Mouse (Mus musculus) midbrain, embryonic 13.5 days (tissue): Measurements from ENCODE around the gene Alkbh2. TPM values are rescaled to one million over a fixed set of nuclear protein-coding genes. Genes with fewer than 3 reads are reported as not detected.

Source experiments
- ATAC-seq: fragments of 200-750 bp; cut with Nextera tagmentation; 2 replicates; pipeline ENCODE4 v1.8.0; 2017; ENCODE audit warnings: mild to moderate bottlenecking, moderate TSS enrichment, moderate library complexity
- H3K27ac ChIP-seq: fragments of 300-500 bp; sonication (generic); 2 replicates; pipeline ENCODE4 v1.5.1; 2015; ENCODE audit warnings: inconsistent platforms, mild to moderate bottlenecking, moderate library complexity
- H3K27me3 ChIP-seq: fragments of 300-500 bp; sonication (generic); 2 replicates; pipeline ENCODE4 v1.6.1; 2015; ENCODE audit warnings: mild to moderate bottlenecking, inconsistent platforms
- H3K36me3 ChIP-seq: fragments of 300-500 bp; sonication (generic); 2 replicates; pipeline ENCODE4 v1.6.1; 2015; ENCODE audit warnings: mild to moderate bottlenecking, inconsistent platforms
- H3K4me1 ChIP-seq: fragments of 300-500 bp; sonication (generic); replicated peaks from 2 replicates; pipeline ENCODE4 v1.6.1; 2015; ENCODE audit warnings: inconsistent platforms
- H3K4me2 ChIP-seq: fragments of 300-500 bp; sonication (generic); replicated peaks from 2 replicates; pipeline ENCODE4 v1.6.1; 2015; ENCODE audit warnings: moderate library complexity, mild to moderate bottlenecking, inconsistent platforms
- H3K4me3 ChIP-seq: fragments of 300-500 bp; sonication (generic); replicated peaks from 2 replicates; pipeline ENCODE4 v1.5.1; 2015; ENCODE audit warnings: mild to moderate bottlenecking, inconsistent platforms
- H3K9ac ChIP-seq: fragments of 300-500 bp; sonication (generic); replicated peaks from 2 replicates; pipeline ENCODE4 v1.6.1; 2015; ENCODE audit warnings: mild to moderate bottlenecking, inconsistent platforms
- H3K9me3 ChIP-seq: fragments of 300-500 bp; sonication (generic); 2 replicates; pipeline ENCODE4 v1.6.1; 2016; ENCODE audit warnings: mild to moderate bottlenecking, inconsistent platforms
- WGBS: fragments of 180-500 bp; shearing (Covaris S2); methylation state at CpG from one replicate; pipeline ENCODE4 v1.1.7; 2015; 5-methylcytosine and 5-hydroxymethylcytosine counted together
- polyA plus RNA-seq: library from polyadenylated mRNA; unstranded; fragments of >200 nt; fragmentation: Nextera tagmentation; extraction: Ambion mirVana; gene quantifications from 2 replicates; pipeline ENCODE4 v1.2.1, GENCODE M21; 2015

Alkbh2 gene
- polyA plus RNA-seq, 1 experiment from 2014 or later: 6.0 TPM

DNA sequence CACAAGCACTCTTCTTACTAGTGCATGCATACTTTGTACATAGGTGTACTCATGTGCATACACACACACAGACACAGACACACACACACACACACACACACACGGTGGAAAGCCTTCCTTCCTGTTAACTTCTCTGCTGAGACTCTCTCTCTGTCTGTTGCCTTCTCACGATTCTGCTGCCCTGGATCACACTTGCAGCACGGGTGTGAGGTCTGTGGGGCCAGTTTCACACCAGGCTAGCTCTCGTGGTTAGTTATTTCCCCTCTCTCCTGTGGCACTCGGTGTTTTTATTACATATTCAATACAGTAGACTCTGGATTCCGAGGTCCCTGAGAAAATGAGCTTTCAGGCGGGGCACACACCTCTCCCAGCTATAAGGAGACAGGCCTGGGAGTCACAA, 11.4 kb downstream of the Alkbh2 start:
- 94% methylated on average over 7 of the region's 7 CpGs for WGBS
- Histone ChIP-seq H3K4me1 (no peaks in the 10 kb centered on the region), H3K4me2 (no peak overlapping the region), H3K27ac (no peak overlapping the region), H3K9ac (no peak overlapping the region), H3K36me3 (peaks cover 93% of the 10 kb centered on the region), H3K9me3 (no peaks in the 10 kb centered on the region), H3K27me3 (no peaks in the 10 kb centered on the region), H3K4me3 (no peak overlapping the region)
- ATAC-seq: no peak

DNA sequence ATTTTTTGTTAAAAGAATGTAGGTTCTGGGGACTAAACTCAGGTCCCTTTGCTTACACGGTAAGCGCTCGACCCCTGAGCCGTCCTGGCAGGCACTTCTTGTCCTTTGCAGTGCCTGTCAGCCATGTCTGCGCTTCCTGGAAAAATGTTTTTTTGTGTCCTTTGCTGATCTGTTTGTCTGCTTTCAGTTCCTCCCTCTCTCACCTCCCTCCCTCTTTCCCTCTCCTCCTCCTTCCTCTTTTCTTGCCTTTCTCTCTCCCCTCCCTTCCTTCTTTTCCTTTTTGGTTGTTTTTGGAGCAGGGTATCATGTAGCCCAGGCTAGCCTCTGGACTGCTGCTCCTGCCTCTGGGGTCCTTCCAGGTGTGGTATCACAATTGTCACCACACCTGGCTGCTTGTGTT, 13.0 kb downstream of the Alkbh2 start:
- no peaks in the 10 kb centered on the region for H3K9me3 ChIP-seq
- no peak overlapping the region for H3K4me3 ChIP-seq
- H3K27me3 ChIP-seq: no peaks in the 10 kb centered on the region
- H3K27ac ChIP-seq: no peak overlapping the region
- H3K9ac ChIP-seq: no peak overlapping the region
- H3K36me3 ChIP-seq: peaks cover 93% of the 10 kb centered on the region
- no peak overlapping the region for H3K4me2 ChIP-seq
- no peak for ATAC-seq
- 86% methylated on average over 5 of the region's 5 CpGs for WGBS
- no peaks in the 10 kb centered on the region for H3K4me1 ChIP-seq

DNA sequence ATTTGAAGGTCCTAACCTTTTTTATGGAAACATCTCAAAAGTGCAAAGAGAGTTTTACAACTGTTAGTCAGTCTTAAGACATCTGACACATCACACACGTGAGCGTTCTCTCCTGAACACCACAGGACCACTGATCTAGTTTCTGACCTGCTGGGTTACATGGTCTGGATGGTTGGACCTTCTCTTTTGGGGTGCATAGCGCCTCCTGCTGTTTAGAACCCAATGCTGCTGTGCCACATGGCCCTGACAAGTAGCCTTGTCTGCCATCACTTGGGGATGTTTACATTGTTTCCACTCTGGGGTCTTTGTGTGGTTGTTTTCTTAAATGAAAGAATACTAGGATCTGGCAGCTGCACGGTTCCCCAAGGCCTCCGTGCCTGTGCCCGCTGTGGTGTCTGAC, 14.7 kb downstream of the Alkbh2 start:
- H3K27me3 ChIP-seq: no peaks in the 10 kb centered on the region
- no peaks in the 10 kb centered on the region for H3K4me1 ChIP-seq
- H3K36me3 ChIP-seq: peaks cover 95% of the 10 kb centered on the region
- H3K9ac ChIP-seq: no peak overlapping the region
- H3K4me3 ChIP-seq: no peak overlapping the region
- no peak overlapping the region for H3K4me2 ChIP-seq
- no peaks in the 10 kb centered on the region for H3K9me3 ChIP-seq
- no peak overlapping the region for H3K27ac ChIP-seq
- WGBS: 89% methylated on average over 6 of the region's 6 CpGs
- ATAC-seq: no peak

DNA sequence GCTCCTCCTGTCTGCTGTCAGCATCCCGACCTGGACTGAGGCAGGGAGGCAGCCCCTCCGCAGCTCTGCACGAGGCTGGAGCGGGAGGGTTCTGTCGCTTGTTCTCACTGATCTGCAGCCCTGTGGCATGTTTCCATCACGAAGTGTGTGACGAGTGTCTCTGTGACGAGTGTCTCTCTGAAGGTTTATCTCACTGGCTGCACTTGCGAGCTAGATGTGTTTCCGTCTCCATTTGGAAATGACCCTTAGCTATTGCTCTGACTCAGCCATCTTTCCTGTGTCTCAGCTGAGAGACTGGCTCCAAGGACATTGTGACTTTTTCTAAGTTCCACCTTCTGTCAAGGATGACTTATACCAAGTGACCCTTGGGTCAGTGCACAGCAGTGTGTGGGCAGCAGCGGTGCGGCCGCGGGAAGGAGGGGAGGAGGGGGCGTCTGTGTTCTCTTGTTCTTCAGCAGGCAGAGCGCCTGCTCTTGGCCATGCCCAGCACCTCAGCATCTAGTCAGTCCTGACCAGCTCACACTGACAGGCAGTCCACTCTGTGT, 21.6 kb downstream of the Alkbh2 start:
- 88% methylated on average over 16 of the region's 16 CpGs for WGBS
- Histone ChIP-seq H3K9me3 (no peaks in the 10 kb centered on the region), H3K9ac (no peak overlapping the region), H3K36me3 (peaks cover 89% of the 10 kb centered on the region), H3K27me3 (no peaks in the 10 kb centered on the region), H3K27ac (no peak overlapping the region), H3K4me3 (no peak overlapping the region), H3K4me2 (no peak overlapping the region), H3K4me1 (peaks cover 6% of the 10 kb centered on the region)
- no peak for ATAC-seq

DNA sequence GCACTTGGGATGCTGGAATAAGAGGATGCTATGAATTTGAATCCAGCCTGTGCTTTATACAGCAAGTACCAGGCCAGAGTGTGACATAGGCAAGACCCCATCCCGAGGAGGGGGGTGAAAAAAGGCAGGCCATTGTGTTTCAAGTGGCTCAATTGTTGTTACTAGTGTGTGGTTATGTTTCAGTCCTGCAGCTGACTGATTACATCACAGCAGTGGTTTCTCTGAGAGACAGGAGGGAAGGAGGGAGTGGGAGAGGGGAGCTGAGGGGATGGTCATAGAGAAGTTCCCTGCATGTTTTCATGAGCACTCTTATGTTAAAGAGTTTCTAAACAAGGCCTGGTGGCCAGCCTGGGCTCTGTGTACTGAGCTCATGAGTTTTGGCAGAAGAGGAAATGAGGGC, 25.2 kb downstream of the Alkbh2 start:
- peaks cover 20% of the 10 kb centered on the region for H3K4me1 ChIP-seq
- 96% methylated on average over 1 of the region's 1 CpGs for WGBS
- no peak for ATAC-seq
- H3K4me2 ChIP-seq: no peak overlapping the region
- H3K27ac ChIP-seq: no peak overlapping the region
- H3K9me3 ChIP-seq: no peaks in the 10 kb centered on the region
- H3K27me3 ChIP-seq: no peaks in the 10 kb centered on the region
- no peak overlapping the region for H3K9ac ChIP-seq
- H3K36me3 ChIP-seq: peaks cover 52% of the 10 kb centered on the region
- H3K4me3 ChIP-seq: no peak overlapping the region

DNA sequence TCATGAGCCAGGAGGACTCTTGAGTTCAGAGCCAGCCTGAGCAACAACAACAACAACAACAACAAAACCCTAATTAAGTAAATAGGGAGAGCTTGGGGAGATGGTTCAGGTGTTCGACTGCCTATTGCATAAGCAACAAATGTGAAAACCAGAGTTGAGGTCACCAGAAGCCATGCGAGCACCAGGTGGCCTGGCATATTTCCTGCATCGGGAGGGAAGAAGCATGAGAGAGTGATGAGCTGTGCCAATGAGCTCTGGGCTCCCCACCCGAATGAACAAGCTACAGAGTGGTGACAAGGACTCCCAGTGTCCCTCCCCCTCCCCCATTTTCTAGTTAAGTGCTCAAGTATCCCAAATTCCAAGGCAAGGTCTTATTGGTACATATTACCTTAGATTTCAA, 26.1 kb downstream of the Alkbh2 start:
- no peak overlapping the region for H3K4me2 ChIP-seq
- H3K4me3 ChIP-seq: no peak overlapping the region
- peaks cover 20% of the 10 kb centered on the region for H3K4me1 ChIP-seq
- no peak overlapping the region for H3K9ac ChIP-seq
- WGBS: 84% methylated on average over 4 of the region's 4 CpGs
- no peak for ATAC-seq
- H3K27me3 ChIP-seq: no peaks in the 10 kb centered on the region
- no peaks in the 10 kb centered on the region for H3K9me3 ChIP-seq
- no peak overlapping the region for H3K27ac ChIP-seq
- peaks cover 43% of the 10 kb centered on the region for H3K36me3 ChIP-seq

DNA sequence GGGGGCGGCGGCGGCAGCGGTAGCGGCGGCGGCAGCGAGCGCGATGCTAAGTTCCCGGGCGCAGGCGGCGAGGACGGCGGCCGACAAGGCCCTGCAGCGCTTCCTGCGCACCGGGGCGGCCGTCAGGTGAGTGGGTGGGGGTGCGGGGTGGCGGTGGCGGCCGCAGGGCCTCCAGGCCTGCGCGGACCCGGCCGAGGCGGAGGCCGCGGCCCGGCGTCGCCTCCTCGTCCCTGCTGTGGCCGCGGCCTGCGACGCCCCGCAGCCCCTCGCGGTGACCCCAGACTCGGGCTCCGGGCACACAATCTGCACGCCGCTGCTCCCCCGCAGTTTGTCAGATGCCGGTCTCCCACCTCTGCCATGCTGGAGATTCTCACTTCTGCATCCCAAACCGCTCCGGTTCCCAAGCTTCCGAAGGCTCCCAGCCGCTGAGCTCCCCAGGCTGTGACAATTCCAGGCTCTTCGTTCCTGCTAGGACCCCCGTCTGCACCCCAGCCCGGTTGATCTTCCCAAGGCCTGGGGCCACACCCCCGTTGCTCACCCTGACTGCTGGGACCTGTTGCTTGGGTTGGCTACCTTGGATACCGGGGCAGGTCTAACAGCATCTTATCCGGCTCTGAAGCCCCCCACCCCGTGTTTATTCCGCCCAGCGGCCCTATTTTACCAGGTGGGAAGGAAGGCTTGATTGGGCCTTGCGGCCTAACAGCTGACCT, 27.5 kb downstream of the Alkbh2 start:
- peak overlapping the region; percentile 97 for H3K4me3 ChIP-seq

DNA sequence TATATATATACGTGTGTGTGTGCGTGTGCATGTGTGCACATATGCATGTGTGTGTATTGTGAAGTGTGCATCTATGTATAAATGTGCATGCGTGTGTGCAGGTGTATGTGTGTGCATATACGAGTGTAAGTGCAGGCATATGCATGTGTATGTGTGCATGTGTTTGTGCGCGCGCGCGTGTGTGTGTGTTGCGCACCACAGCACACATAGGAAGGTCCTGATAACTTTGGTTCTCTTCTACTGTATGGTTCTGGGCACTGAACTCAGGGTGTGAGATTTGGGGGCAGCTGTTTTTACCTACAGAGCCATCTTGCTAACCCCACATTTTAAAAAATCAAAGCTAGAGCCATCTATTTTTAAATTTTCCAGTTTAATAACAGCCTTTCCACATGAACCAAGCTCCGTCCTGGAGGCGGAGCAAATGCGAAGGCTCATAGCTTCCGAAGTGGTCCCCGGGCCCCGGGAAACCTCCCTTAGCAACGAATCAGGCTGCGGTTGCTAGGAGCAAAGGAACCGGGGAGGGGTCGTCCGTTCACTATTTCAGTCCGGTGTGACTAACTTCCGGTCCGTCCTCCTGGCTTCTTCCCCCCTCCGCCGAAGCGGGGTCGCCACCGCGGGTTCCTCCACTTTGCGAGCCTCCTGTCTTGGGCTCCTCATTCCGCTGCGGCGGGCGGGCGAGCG, 28.2 kb downstream of the Alkbh2 start:
- Histone ChIP-seq H3K27ac (peak overlapping the region; percentile 74), H3K4me2 (peak overlapping the region; percentile 99), H3K9ac (peak overlapping the region; percentile 95), H3K36me3 (peaks cover 23% of the 10 kb centered on the region), H3K9me3 (no peaks in the 10 kb centered on the region), H3K4me1 (peaks cover 20% of the 10 kb centered on the region), H3K4me3 (peak overlapping the region; percentile 97), H3K27me3 (no peaks in the 10 kb centered on the region)
- ATAC-seq: peak; percentile 92
- WGBS: 8% methylated on average over 37 of the region's 37 CpGs

More for the DNA sequence above, 27.5 kb downstream of the Alkbh2 start:
- 3% methylated on average over 57 of the region's 64 CpGs for WGBS
- Histone ChIP-seq H3K4me1 (peaks cover 20% of the 10 kb centered on the region), H3K9me3 (no peaks in the 10 kb centered on the region), H3K4me2 (peak overlapping the region; percentile 99), H3K27me3 (no peaks in the 10 kb centered on the region), H3K36me3 (peaks cover 30% of the 10 kb centered on the region), H3K27ac (peak overlapping the region; percentile 74), H3K9ac (peak overlapping the region; percentile 95)
- peak; percentile 75 for ATAC-seq

DNA sequence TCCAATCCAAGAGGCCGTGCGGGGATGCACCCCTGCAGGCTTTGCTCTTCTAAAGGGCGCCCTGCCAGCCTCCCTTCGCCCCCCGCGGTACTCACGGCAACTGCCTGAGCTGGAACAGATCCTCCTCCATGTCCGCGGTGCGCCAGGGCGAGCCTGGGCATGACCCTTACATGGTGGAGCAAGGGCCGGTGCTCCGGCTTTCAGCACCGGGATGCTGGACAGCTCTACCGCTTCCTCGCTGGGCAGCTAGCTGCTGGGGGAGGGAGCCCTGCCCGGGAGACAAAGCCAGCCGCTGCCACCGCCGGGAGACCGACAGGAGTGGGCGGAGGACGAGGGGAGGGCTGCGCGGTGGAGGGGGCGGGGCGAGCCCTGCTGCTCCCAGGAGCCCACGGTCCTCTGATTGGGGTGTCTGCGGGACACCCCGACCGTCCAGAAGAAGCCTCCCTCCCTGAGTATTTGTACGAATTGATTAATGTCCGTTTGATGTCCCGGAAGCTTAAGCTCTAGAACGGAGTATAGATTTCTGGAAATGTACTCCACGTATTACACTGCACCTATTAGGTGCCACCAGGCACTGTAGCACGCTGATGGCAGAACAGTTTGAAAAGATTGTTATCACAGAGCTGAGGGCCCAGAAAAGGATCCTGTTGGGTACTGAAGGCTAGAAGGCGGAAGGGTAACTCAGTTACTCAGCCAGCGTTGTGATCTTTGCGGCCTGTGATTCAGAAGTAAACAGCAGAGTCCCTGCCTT, 36.8 kb downstream of the Alkbh2 start, which contains the start of gene Svop:
Svop (minus strand) TSS at position 514 of the 751 bp plus-strand sequence.
- H3K4me2 ChIP-seq: peak within 1 kb of the TSS; percentile 64
- WGBS: 3% methylated on average over 40 of the region's 40 CpGs

DNA sequence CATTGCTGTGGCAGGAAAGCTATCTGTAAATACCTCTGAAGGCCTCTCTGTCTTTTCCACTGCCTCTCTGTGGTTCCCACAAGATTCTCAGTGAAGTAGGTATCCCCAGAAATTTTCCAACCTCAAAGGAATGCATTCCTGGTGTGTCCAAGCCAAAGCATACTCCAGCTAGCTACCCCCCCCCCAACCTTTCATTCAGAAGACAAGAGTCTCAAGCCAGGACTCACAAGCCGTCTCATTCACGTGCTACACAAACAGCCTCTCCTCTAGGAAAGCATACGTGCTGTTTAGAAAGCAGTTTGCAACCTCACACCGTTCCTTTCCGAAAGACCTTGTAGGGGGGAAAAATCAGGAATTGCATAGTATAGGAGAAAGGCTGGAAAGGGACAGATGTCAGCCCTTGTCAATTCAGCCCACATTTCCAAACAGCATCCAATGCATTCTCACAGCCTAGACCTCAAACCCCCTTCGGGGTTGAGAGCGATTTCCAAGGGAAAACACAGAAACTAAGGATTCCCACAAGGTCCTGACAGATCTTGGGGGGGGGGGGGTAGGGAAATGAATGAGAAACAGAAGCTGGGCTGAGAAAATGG, 37.5 kb downstream of the Alkbh2 start:
- peak overlapping the region; percentile 96 for H3K27ac ChIP-seq
- H3K4me1 ChIP-seq: peaks cover 28% of the 10 kb centered on the region
- peak; percentile 51 for ATAC-seq
- H3K9ac ChIP-seq: peak overlapping the region; percentile 95
- H3K36me3 ChIP-seq: no peaks in the 10 kb centered on the region
- peak overlapping the region; percentile 79 for H3K4me3 ChIP-seq
- 12% methylated on average over 7 of the region's 7 CpGs for WGBS
- peak overlapping the region; percentile 64 for H3K4me2 ChIP-seq
- H3K9me3 ChIP-seq: no peaks in the 10 kb centered on the region
- H3K27me3 ChIP-seq: peaks cover 6% of the 10 kb centered on the region; the same call in 1 of the 2 replicates

More for the DNA sequence above, 36.8 kb downstream of the Alkbh2 start, which contains the start of gene Svop:
- H3K4me3 ChIP-seq: peak within 1 kb of the TSS; percentile 79
- no peaks in the 10 kb centered on the region for H3K9me3 ChIP-seq
- H3K4me1 ChIP-seq: peaks cover 28% of the 10 kb centered on the region
- H3K9ac ChIP-seq: peak within 1 kb of the TSS; percentile 95
- ATAC-seq: peak; percentile 88
- H3K27ac ChIP-seq: peak within 1 kb of the TSS; percentile 96
- peaks cover 6% of the 10 kb centered on the region; the same call in 1 of the 2 replicates for H3K27me3 ChIP-seq
- H3K36me3 ChIP-seq: no peaks in the 10 kb centered on the region

DNA sequence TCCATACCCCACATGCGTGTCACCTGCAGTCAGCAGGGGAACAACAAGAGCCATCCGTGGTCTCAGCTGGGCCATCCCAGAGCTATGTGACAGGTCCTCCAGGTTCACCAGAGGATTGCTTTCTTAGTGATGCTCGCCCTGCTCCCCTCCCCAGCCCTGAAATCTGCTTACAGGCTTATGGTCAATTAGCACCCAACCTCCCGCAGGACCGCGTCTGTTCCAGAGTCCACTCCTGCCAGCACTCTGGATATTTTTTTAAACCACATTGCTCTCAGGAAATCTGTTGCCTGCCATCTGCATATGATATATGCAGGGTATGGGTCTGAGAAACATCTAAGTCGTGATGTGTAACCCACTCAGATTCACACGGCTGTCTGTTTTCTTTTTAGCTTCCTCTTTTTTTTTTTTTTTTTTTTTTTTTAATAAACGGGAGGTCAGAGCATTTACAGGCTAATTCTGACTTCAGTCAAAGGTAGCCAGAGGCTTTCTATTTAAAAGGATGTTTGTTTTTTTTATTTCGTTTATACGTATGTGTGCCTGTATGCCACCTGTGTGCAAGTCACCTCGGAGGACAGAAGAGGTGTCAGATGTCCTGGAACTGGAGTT, 40.0 kb downstream of the Alkbh2 start:
- Histone ChIP-seq H3K27me3 (no peaks in the 10 kb centered on the region), H3K27ac (no peak overlapping the region), H3K36me3 (no peaks in the 10 kb centered on the region), H3K9me3 (no peaks in the 10 kb centered on the region), H3K9ac (no peak overlapping the region), H3K4me3 (no peak overlapping the region), H3K4me2 (no peak overlapping the region), H3K4me1 (peaks cover 28% of the 10 kb centered on the region)
- WGBS: 79% methylated on average over 12 of the region's 12 CpGs
- ATAC-seq: no peak
